Comparison of ENCODE assay signal across 7 mouse cellular contexts in the genomic region with DNA sequence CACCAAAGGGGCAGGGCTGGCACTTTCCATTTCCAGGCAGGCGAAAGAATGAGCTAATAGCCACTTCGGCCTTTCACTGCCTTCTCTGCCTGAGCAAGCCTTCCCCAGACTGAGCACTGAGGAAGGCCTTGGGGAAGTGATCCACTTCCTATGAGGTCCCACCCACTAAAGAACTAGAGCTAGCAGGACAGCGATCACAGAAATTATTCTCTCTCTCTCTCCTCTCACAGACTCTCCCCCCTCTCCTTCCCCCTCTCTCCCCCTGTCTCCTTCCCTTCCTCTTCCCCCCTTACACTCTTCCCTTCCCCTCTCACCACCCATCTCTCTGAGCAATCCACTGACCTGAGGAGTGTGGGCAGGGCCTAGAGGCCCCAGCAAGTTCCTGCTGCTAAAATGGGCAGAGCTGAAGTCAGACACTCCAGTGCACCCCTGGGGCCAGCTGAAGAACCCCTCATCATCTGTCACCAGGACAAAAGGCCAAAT. TPM values are rescaled to one million over a fixed set of nuclear protein-coding genes. Genes with fewer than 3 reads are reported as not detected.
DNase-seq lines count a peak whose midpoint lies in the region; ATAC-seq and TF ChIP-seq lines count a peak whose summit lies in the region.

No protein-coding gene starts in this region.

- no peak for TF ChIP-seq CTCF in liver, embryonic 14.5 days (IDR thresholded peaks at IDR 0.05; ENCODE audit: low read depth)
- TF ChIP-seq CTCF in cerebellum, adult 2 months (IDR thresholded peaks at IDR 0.05; ENCODE audit: borderline replicate concordance, insufficient read depth, low read depth, low read length) = no peak

- no peak overlapping the region for H3K27ac ChIP-seq in midbrain, embryonic 13.5 days
- H3K27ac ChIP-seq in midbrain, embryonic 16.5 days (ENCODE audit: low read length) = no peak overlapping the region
- H3K27ac ChIP-seq in liver, embryonic 14.5 days = no peak overlapping the region; the same call in 1 of the 2 replicates
- H3K27ac ChIP-seq in stomach, embryonic 16.5 days (ENCODE audit: low read length) = peak overlapping the region; percentile 49; the same call in 1 of the 2 replicates
- no peak overlapping the region for H3K27ac ChIP-seq in cerebellum, adult 2 months (ENCODE audit: insufficient read depth, low read length)

- H3K9me3 ChIP-seq in midbrain, embryonic 13.5 days = no peaks in the 10 kb centered on the region
- no peaks in the 10 kb centered on the region for H3K9me3 ChIP-seq in midbrain, embryonic 16.5 days (replicated peaks; ENCODE audit: control insufficient read depth, low read length, poor library complexity, severe bottlenecking)
- H3K9me3 ChIP-seq in liver, embryonic 14.5 days (ENCODE audit: control insufficient read depth, low read length) = no peaks in the 10 kb centered on the region
- H3K9me3 ChIP-seq in stomach, embryonic 16.5 days (replicated peaks; ENCODE audit: control insufficient read depth, low read length) = no peaks in the 10 kb centered on the region

- no peaks in the 10 kb centered on the region for H3K27me3 ChIP-seq in midbrain, embryonic 13.5 days
- H3K27me3 ChIP-seq in midbrain, embryonic 16.5 days (ENCODE audit: control insufficient read depth, insufficient read depth, low read depth, low read length) = no peaks in the 10 kb centered on the region
- H3K27me3 ChIP-seq in liver, embryonic 14.5 days (ENCODE audit: control insufficient read depth, insufficient read depth, low read length) = no peaks in the 10 kb centered on the region
- H3K27me3 ChIP-seq in stomach, embryonic 16.5 days (ENCODE audit: control insufficient read depth, insufficient read depth, low read length) = no peaks in the 10 kb centered on the region
- no peaks in the 10 kb centered on the region for H3K27me3 ChIP-seq in cerebellum, adult 2 months (ENCODE audit: control insufficient read depth, insufficient read depth, low read length)

- TF ChIP-seq POLR2A in cerebellum, adult 2 months (IDR thresholded peaks at IDR 0.05; ENCODE audit: borderline replicate concordance, insufficient read depth, low read length) = no peak

- TF ChIP-seq EP300 in liver, embryonic 14.5 days (IDR thresholded peaks at IDR 0.05; ENCODE audit: low read depth) = no peak

- H3K9ac ChIP-seq in midbrain, embryonic 13.5 days (replicated peaks) = peak overlapping the region; percentile 23; the same call in 1 of the 2 replicates
- H3K9ac ChIP-seq in midbrain, embryonic 16.5 days (ENCODE audit: low read depth, low read length) = no peak overlapping the region
- H3K9ac ChIP-seq in liver, embryonic 14.5 days (replicated peaks) = no peak overlapping the region
- H3K9ac ChIP-seq in stomach, embryonic 16.5 days (ENCODE audit: low read length) = no peak overlapping the region

- no peak overlapping the region for H3K4me3 ChIP-seq in midbrain, embryonic 13.5 days (replicated peaks)
- no peak overlapping the region for H3K4me3 ChIP-seq in midbrain, embryonic 16.5 days (ENCODE audit: low read depth, low read length)
- no peak overlapping the region for H3K4me3 ChIP-seq in liver, embryonic 14.5 days (ENCODE audit: insufficient read depth in 1 of 2, low read depth in 2 of 2, low read length in 2 of 2)
- H3K4me3 ChIP-seq in stomach, embryonic 16.5 days (replicated peaks; ENCODE audit: low read length) = no peak overlapping the region
- H3K4me3 ChIP-seq in cerebellum, adult 2 months (replicated peaks; ENCODE audit: insufficient read depth, low read depth, low read length) = no peak overlapping the region

- no peaks in the 10 kb centered on the region for H3K36me3 ChIP-seq in midbrain, embryonic 13.5 days
- no peaks in the 10 kb centered on the region for H3K36me3 ChIP-seq in midbrain, embryonic 16.5 days (ENCODE audit: control insufficient read depth, insufficient read depth, low read length)
- no peaks in the 10 kb centered on the region for H3K36me3 ChIP-seq in liver, embryonic 14.5 days (replicated peaks; ENCODE audit: control insufficient read depth, insufficient read depth, low read depth)
- H3K36me3 ChIP-seq in stomach, embryonic 16.5 days (ENCODE audit: control insufficient read depth, insufficient read depth, low read length) = no peaks in the 10 kb centered on the region

- no peak overlapping the region for H3K4me2 ChIP-seq in midbrain, embryonic 13.5 days (replicated peaks)
- H3K4me2 ChIP-seq in midbrain, embryonic 16.5 days (ENCODE audit: low read length) = no peak overlapping the region
- H3K4me2 ChIP-seq in liver, embryonic 14.5 days (ENCODE audit: low read depth) = no peak overlapping the region
- no peak overlapping the region for H3K4me2 ChIP-seq in stomach, embryonic 16.5 days (ENCODE audit: low read depth, low read length)

- DNase-seq in heart, adult 9 months (ENCODE audit: low spot score in 2 of 2) = peak; percentile 59 to 69
- no peak for DNase-seq in liver, embryonic 14.5 days (ENCODE audit: low read depth in 3 of 3, low spot score in 3 of 3)
- no peak for DNase-seq in cerebellum, adult 2 months
- DNase-seq in embryo, embryonic 11 days = no peak

- WGBS in midbrain, embryonic 13.5 days = 65% methylated on average over 3 of the region's 3 CpGs
- WGBS in midbrain, embryonic 16.5 days = 55% methylated on average over 3 of the region's 3 CpGs
- 22% methylated on average over 3 of the region's 3 CpGs for WGBS in liver, embryonic 14.5 days (ENCODE audit: insufficient replicate concordance)
- 34% methylated on average over 3 of the region's 3 CpGs for WGBS in stomach, embryonic 16.5 days
- WGBS in cerebellum, adult 2 months = 20% methylated on average over 3 of the region's 3 CpGs

- H3K4me1 ChIP-seq in midbrain, embryonic 13.5 days (replicated peaks) = peaks cover 65% of the 10 kb centered on the region
- peaks cover 48% of the 10 kb centered on the region for H3K4me1 ChIP-seq in midbrain, embryonic 16.5 days (ENCODE audit: control insufficient read depth, insufficient read depth, low read length)
- peaks cover 0 to 37% of the 10 kb centered on the region in 2 experiments; a peak in 2 of 4 replicates for H3K4me1 ChIP-seq in liver, embryonic 14.5 days (replicated peaks; ENCODE audit: control insufficient read depth in 2 of 2, insufficient read depth in 2 of 2, low read length in 1 of 2)
- H3K4me1 ChIP-seq in stomach, embryonic 16.5 days (ENCODE audit: control insufficient read depth, insufficient read depth, low read length) = peaks cover 75% of the 10 kb centered on the region
- peaks cover 80% of the 10 kb centered on the region for H3K4me1 ChIP-seq in cerebellum, adult 2 months (ENCODE audit: control insufficient read depth, insufficient read depth, low read length)

- no peak for ATAC-seq in midbrain, embryonic 13.5 days
- no peak for ATAC-seq in midbrain, embryonic 16.5 days
- 0 out of 2 replicates have a peak, but pooled peaks have one; percentile 34 for ATAC-seq in liver, embryonic 14.5 days (ENCODE audit: insufficient read depth)
- no peak for ATAC-seq in stomach, embryonic 16.5 days (ENCODE audit: insufficient read depth, low FRiP score)

RNA-seq across cellular contexts. Expression of gene Ski, which starts 35.2 kb away (rescaled TPM):
- 9.3 and 9.9 TPM in 2 replicates for polyA plus RNA-seq in midbrain, embryonic 13.5 days (2015; fragmentation: Nextera tagmentation; extraction: Ambion mirVana)
- polyA plus RNA-seq in midbrain, embryonic 16.5 days (2015; fragmentation: Nextera tagmentation; extraction: Ambion mirVana) = 9.6 and 10.1 TPM in 2 replicates
- 4.3 and 4.5 TPM in 2 replicates for polyA plus RNA-seq in liver, embryonic 14.5 days (2012; rRNA removed)
- 2.4 and 2.8 TPM in 2 replicates for polyA plus RNA-seq in liver, embryonic 14.5 days (2014; fragmentation: Nextera tagmentation; extraction: Ambion mirVana)
- polyA plus RNA-seq in stomach, embryonic 16.5 days (2015; fragmentation: Nextera tagmentation; extraction: Ambion mirVana) = 17.7 and 17.9 TPM in 2 replicates
- 87.2 and 106 TPM in 2 replicates for polyA plus RNA-seq in cerebellum, adult 2 months (2012; rRNA removed)

Comparison
In these comparisons a context has a peak if more than half of its experiments do, and no peak if none do; other contexts are left out.
1. DNase-seq: peak in heart, adult 9 months (2 of 2); none in liver, embryonic 14.5 days (0 of 3), cerebellum, adult 2 months (0 of 2) and embryo, embryonic 11 days (single experiment).